Mouse (Mus musculus) heart, embryonic 11.5 days (tissue): ENCODE data around the gene Sgms1. TPM values are rescaled to one million over a fixed set of nuclear protein-coding genes. Genes with fewer than 3 reads are reported as not detected.

Experiments
- ATAC-seq: fragments of 200-750 bp; cut with Nextera tagmentation; replicated peaks from 2 replicates; pipeline ENCODE4 v1.8.0; 2017; ENCODE audit warnings: moderate library complexity; ENCODE audit not compliant: insufficient number of reproducible peaks, low FRiP score, low TSS enrichment
- H3K27ac ChIP-seq: fragments of 300-500 bp; sonication (generic); 2 replicates; pipeline ENCODE4 v1.5.1; 2014; ENCODE audit warnings: mild to moderate bottlenecking, low read depth, low read length
- H3K27me3 ChIP-seq: fragments of 300-500 bp; sonication (generic); 2 replicates; pipeline ENCODE4 v1.6.1; 2014; ENCODE audit warnings: mild to moderate bottlenecking, low read length, mixed read lengths; ENCODE audit not compliant: control insufficient read depth, insufficient read depth
- H3K36me3 ChIP-seq: fragments of 300-500 bp; sonication (generic); 2 replicates; pipeline ENCODE4 v1.6.1; 2014; ENCODE audit warnings: mild to moderate bottlenecking, low read length, moderate library complexity, mixed read lengths; ENCODE audit not compliant: control insufficient read depth, insufficient read depth
- H3K4me1 ChIP-seq: fragments of 300-500 bp; sonication (generic); 2 replicates; pipeline ENCODE4 v1.6.1; 2014; ENCODE audit warnings: low read length; ENCODE audit not compliant: control insufficient read depth, insufficient read depth
- H3K4me2 ChIP-seq: fragments of 300-500 bp; sonication (generic); 2 replicates; pipeline ENCODE4 v1.6.1; 2014; ENCODE audit warnings: mild to moderate bottlenecking, moderate library complexity
- H3K4me3 ChIP-seq: fragments of 300-500 bp; sonication (generic); 2 replicates; pipeline ENCODE4 v1.5.1; 2014; ENCODE audit warnings: low read depth, low read length
- H3K9ac ChIP-seq: fragments of 300-500 bp; sonication (generic); 2 replicates; pipeline ENCODE4 v1.6.1; 2014; ENCODE audit warnings: mild to moderate bottlenecking, low read depth, low read length, moderate library complexity
- H3K9me3 ChIP-seq: fragments of 300-500 bp; sonication (generic); replicated peaks from 2 replicates; pipeline ENCODE4 v1.6.1; 2016; ENCODE audit warnings: low read length; ENCODE audit not compliant: control insufficient read depth
- WGBS: fragments of 180-500 bp; shearing (Covaris S2); extraction: QIAGEN DNeasy Blood & Tissue Kit; methylation state at CpG from one replicate; pipeline ENCODE4 v1.1.7; 2014; ENCODE audit not compliant: insufficient replicate concordance; 5-methylcytosine and 5-hydroxymethylcytosine counted together
- polyA plus RNA-seq: library from polyadenylated mRNA; unstranded; fragments of >200 nt; fragmentation: Nextera tagmentation; extraction: Ambion mirVana; gene quantifications from 2 replicates; pipeline ENCODE4 v1.2.1, GENCODE M21; 2014

The Sgms1 gene
- polyA plus RNA-seq, 1 experiment from 2014 or later = 36.8 TPM

DNA sequence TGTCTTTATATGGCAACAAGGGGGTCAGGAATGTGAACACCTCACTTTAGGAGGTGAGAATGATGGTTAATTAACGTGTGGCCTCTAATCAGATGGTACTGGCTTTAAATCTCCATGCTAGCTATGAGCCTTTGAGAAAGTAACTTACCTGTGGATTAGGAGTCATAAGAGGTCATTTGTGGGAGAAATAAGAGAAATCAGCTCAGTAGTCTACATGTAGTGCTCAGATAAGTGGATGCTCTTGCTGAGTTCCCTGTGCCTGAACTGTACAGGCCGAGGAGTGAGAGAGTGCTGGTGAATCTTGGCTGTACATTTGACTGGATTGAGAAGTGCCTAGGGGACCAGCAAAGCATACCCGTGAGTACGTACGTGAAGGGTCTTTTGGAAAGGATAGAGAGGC is 14.3 kb upstream of the Sgms1 start:
- H3K27ac ChIP-seq = no peak overlapping the region
- no peak overlapping the region for H3K4me3 ChIP-seq
- H3K4me1 ChIP-seq = no peaks in the 10 kb centered on the region
- H3K36me3 ChIP-seq = no peaks in the 10 kb centered on the region
- H3K27me3 ChIP-seq = no peaks in the 10 kb centered on the region
- H3K9me3 ChIP-seq = no peaks in the 10 kb centered on the region
- H3K4me2 ChIP-seq = no peak overlapping the region
- no peak overlapping the region for H3K9ac ChIP-seq
- WGBS = 80% methylated on average over 5 of the region's 5 CpGs
- ATAC-seq = no peak

DNA sequence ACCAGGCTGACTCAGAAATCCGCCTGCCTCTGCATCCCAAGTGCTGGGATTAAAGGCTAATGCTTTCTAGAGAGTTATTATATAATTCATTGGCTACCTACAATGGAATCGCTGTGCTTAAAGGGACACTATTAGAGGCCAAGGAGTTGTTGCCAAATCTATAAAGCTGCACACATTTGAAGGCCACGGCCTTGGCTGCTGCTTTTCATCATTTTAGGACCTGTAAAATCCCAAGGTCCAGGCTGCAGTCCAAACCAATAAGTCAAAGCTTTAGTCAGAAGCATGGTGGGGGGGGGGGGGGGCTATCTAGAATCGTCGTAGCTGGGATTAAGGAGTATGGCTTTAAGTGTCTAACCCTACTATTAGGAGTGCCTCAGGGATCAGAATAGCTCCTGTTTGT is 9.0 kb upstream of the Sgms1 start:
- H3K4me3 ChIP-seq = no peak overlapping the region
- no peaks in the 10 kb centered on the region for H3K36me3 ChIP-seq
- WGBS = 82% methylated on average over 5 of the region's 5 CpGs
- no peaks in the 10 kb centered on the region for H3K9me3 ChIP-seq
- no peak overlapping the region for H3K27ac ChIP-seq
- no peaks in the 10 kb centered on the region for H3K4me1 ChIP-seq
- no peaks in the 10 kb centered on the region for H3K27me3 ChIP-seq
- no peak overlapping the region for H3K9ac ChIP-seq
- no peak for ATAC-seq
- no peak overlapping the region for H3K4me2 ChIP-seq

DNA sequence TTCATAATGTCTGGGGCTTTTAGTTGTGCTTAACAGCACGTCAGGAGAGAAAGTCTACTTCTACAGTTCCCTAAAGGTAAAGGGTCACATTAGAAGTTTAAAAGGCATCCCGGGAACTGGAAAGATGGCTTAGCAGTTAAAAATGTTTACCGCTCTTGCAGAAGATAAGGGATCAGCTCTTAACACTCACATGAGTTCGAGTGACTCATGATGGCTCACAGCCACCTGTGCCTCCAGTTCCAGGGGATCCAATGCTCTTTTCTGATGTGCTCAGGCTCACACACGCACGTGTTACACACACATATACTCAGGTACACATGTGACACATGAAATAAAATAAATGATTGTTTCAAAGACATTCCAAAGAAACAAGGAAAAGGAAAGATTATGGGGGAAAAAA is 6.8 kb upstream of the Sgms1 start:
- no peak for ATAC-seq
- Histone ChIP-seq H3K27ac (no peak overlapping the region), H3K9ac (no peak overlapping the region), H3K9me3 (no peaks in the 10 kb centered on the region), H3K36me3 (no peaks in the 10 kb centered on the region), H3K4me1 (no peaks in the 10 kb centered on the region), H3K4me2 (no peak overlapping the region), H3K4me3 (no peak overlapping the region), H3K27me3 (no peaks in the 10 kb centered on the region)
- WGBS = 68% methylated on average over 6 of the region's 6 CpGs

DNA sequence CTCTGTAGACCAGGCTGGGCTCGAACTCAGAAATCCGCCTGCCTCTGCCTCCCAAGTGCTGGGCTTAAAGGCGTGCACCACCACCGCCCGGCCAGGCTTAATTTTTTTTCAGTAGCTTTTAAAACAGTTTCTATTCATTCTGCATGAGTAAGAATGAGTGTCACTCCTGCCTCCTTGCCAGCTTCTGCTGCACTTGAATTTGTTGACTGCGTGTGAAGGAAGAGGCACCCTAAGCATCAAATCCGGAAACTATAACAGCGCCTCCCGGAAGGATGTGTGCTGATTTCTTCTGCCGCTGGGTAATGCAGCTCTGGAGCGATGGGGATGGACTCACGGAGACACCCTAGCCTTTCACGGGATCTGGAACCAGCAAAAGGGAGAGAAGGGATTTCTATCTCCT is 5.3 kb upstream of the Sgms1 start:
- Histone ChIP-seq H3K9ac (no peak overlapping the region), H3K4me2 (no peak overlapping the region), H3K27me3 (no peaks in the 10 kb centered on the region), H3K36me3 (no peaks in the 10 kb centered on the region), H3K9me3 (no peaks in the 10 kb centered on the region), H3K4me3 (no peak overlapping the region), H3K27ac (no peak overlapping the region), H3K4me1 (0 out of 2 replicates have a peak, but pooled peaks cover 3% of the 10 kb centered on the region)
- no peak for ATAC-seq
- 87% methylated on average over 13 of the region's 13 CpGs for WGBS

DNA sequence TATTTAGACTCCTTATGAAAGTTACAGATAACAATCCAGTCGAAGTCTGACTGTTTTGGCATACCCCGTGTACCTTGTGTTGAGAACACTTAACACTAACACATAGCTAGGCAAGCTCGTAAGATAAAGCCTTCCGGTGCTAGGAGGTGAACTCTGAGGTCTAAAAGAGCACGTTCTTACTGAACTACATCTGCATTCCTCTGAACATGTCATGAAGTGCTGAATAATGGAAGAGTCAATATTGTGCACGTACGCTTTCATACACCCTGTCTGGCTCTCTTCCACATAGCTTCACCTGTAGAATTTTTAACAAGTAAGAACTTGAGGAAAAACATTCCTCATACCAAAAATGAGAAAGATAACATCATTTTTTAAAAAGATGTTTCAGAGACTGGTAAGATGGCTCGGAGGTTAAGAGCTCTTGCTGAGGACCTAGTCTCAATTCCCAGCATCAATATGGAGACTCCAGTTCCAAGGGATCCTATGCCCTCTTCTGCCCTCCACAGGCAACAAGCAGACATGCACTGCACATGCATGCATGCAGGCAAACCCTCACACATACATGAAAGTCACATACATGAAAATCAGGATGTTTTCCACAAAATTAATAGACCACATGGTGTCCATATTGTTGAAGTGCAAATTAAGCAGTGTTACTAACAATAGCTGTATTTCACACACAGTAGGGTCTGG is 4.4 kb upstream of the Sgms1 start:
- Histone ChIP-seq H3K4me3 (no peak overlapping the region), H3K9me3 (no peaks in the 10 kb centered on the region), H3K36me3 (no peaks in the 10 kb centered on the region), H3K4me2 (no peak overlapping the region), H3K27ac (no peak overlapping the region), H3K4me1 (0 out of 2 replicates have a peak, but pooled peaks cover 3% of the 10 kb centered on the region), H3K27me3 (no peaks in the 10 kb centered on the region), H3K9ac (no peak overlapping the region)
- no peak for ATAC-seq
- WGBS = 58% methylated on average over 8 of the region's 8 CpGs

DNA sequence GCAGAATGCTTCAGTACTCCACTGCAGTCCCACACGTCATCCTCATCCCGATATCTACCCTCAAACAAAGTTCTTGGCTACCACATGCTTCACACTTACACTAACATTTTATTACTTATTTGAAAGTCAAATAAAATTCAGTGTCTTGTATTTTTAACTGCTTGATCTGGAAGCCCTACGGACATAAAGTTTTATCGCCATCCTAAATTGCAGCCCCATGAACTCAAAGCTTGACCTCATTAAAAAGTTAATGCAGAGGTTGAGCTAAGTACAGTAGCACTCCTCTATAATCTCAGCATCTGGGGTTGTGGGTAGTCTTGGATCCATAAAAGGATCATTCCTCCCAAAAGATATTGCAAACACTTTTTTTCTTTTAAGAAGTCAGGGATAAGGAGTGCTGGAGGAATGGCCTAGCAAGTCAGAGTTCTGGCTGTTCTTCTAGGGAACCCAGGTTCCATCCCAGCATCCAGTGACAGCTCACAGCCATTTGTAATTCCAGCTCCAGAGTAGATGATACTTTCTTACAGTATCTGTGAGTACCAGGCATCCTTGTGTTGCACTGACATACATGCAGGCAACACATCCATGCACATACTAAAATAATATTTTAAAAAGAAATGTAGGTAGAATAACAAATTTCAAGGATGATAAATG is 3.7 kb upstream of the Sgms1 start:
- Histone ChIP-seq H3K36me3 (no peaks in the 10 kb centered on the region), H3K4me3 (no peak overlapping the region), H3K9ac (no peak overlapping the region), H3K9me3 (no peaks in the 10 kb centered on the region), H3K27ac (no peak overlapping the region), H3K4me2 (no peak overlapping the region), H3K27me3 (no peaks in the 10 kb centered on the region), H3K4me1 (0 out of 2 replicates have a peak, but pooled peaks cover 3% of the 10 kb centered on the region)
- WGBS = 86% methylated on average over 4 of the region's 4 CpGs
- ATAC-seq = no peak

DNA sequence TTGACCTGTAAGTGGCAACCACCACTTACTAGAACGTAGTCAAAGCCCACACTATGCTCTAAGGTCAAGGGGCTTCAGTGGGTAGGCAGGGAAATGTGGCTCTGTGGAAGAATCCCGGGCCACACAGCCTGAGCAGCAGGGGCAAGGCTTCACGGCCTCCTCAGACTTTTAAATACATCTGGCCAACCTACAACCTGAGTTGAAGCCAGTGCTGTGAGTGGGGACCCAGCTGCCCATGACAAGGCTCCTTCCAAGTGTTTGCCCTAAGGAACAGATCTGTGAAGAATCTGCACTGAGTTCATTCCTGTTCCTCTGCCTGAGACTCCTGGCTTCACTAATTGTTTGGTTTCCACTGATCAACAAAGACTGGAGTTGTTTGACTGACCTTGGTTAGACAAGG is 1.9 kb upstream of the Sgms1 start:
- no peaks in the 10 kb centered on the region for H3K27me3 ChIP-seq
- H3K27ac ChIP-seq = no peak overlapping the region
- WGBS = 92% methylated on average over 3 of the region's 3 CpGs
- no peak overlapping the region for H3K4me2 ChIP-seq
- no peak overlapping the region for H3K4me3 ChIP-seq
- no peaks in the 10 kb centered on the region for H3K9me3 ChIP-seq
- peaks cover 11% of the 10 kb centered on the region; the same call in 1 of the 2 replicates for H3K4me1 ChIP-seq
- H3K9ac ChIP-seq = no peak overlapping the region
- ATAC-seq = no peak
- no peaks in the 10 kb centered on the region for H3K36me3 ChIP-seq

DNA sequence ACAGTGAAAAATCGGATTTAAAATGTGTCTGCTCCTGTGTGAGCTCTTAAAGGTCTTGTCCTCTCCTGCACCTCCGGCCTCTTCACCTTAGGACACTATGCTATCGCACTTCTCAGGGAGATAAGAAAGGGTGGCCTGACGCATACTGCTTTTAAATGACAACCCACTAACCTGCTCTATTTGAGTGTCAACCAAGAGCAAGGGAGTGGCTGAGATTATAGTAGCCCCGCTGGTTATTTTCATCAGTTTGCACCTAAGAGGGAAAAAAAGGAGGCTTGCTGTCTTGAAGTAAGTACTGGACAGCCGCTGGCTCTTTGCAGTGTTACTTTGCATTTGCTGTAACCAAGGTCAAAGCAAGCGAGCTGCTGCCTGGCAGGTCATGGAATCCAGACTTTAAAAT is 602 bp upstream of the Sgms1 start:
- Histone ChIP-seq H3K4me2 (peak overlapping the region; percentile 79), H3K9me3 (no peaks in the 10 kb centered on the region), H3K27me3 (no peaks in the 10 kb centered on the region), H3K36me3 (no peaks in the 10 kb centered on the region), H3K9ac (peak overlapping the region; percentile 90), H3K27ac (peak overlapping the region; percentile 96), H3K4me1 (peaks cover 11% of the 10 kb centered on the region; the same call in 1 of the 2 replicates), H3K4me3 (peak overlapping the region; percentile 88)
- WGBS = 33% methylated on average over 7 of the region's 7 CpGs
- no peak for ATAC-seq
